Comparison of ENCODE assay signal across 9 mouse cellular contexts in the genomic region with DNA sequence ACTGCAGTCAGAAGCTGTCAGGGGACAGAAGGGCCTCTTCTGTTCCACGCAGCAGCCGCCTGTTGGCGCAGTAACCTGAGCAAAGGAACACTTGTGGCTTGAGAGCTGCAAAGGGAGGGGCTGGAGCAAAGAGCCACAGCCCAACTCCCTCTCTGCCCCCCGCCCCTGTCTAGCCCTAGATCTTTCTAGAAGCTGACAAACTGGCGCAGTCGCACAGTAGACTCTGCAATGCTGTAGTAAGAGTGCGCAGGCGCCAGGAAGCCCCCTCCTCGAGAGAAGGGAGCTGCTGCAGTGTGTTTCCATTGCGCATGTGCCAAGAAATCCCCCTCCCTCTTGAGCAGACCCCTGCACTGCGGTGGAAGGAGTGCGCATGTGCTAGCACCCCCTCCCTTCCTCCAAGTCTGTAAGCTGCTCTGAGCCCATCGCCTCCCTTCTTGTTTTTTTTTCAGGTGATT.
DNase-seq lines count a peak whose midpoint lies in the region; ATAC-seq and TF ChIP-seq lines count a peak whose summit lies in the region.
"Had no signal": no experiment of that assay in that cellular context is flagged by ENCODE, and none has a peak within 500 bp of the region (broad histone marks: within the 10 kb centered on the region; RNA-seq: fewer than 3 reads in every experiment).

No protein-coding gene starts in this region.

- peak overlapping the region; percentile 28 for H3K27ac ChIP-seq in heart, embryonic 13.5 days (replicated peaks)
- no peak overlapping the region for H3K27ac ChIP-seq in ES-E14 (ENCODE audit: insufficient read depth, low read depth, low read length, poor library complexity, severe bottlenecking)
- H3K27ac ChIP-seq in intestine, embryonic 14.5 days (ENCODE audit: low read depth): no peak overlapping the region
- H3K27ac ChIP-seq: liver, embryonic 14.5 days had no signal

- no peaks in the 10 kb centered on the region for H3K27me3 ChIP-seq in heart, embryonic 13.5 days (replicated peaks)
- no peaks in the 10 kb centered on the region for H3K27me3 ChIP-seq in intestine, embryonic 14.5 days (replicated peaks; ENCODE audit: control insufficient read depth, insufficient read depth, low read length)
- peaks cover 5% of the 10 kb centered on the region for H3K27me3 ChIP-seq in myocyte (ENCODE audit: control insufficient read depth, insufficient read depth, insufficient read length)

- H3K4me3 ChIP-seq in heart, embryonic 13.5 days: peak overlapping the region; percentile 34
- H3K4me3 ChIP-seq in ES-E14 (ENCODE audit: insufficient read depth in 1 of 2, low read depth in 1 of 2, low read length in 2 of 2, poor library complexity in 1 of 2, severe bottlenecking in 1 of 2) (peak overlapping the region in 1 of 2 experiments; percentile 23; a peak in 2 of 4 replicates), myocyte (no peak overlapping the region)
- peak overlapping the region; percentile 18; the same call in 1 of the 2 replicates for H3K4me3 ChIP-seq in intestine, embryonic 14.5 days (ENCODE audit: low read depth, low read length)

- intact Hi-C loops in heart, postnatal 36 days (cut with DNase I): no loop called here

- in situ Hi-C loops in ES-E14 (cut with MboI; ENCODE audit: low sequenced_read_pairs in 2 of 2, unreplicated experiment in 2 of 2): loop anchor here in 1 of 2 experiments (5.0 kb wide), 1 partner anchor 146 kb away; a partner anchor contains a TSS

- TF ChIP-seq POLR2A in myocyte (IDR thresholded peaks at IDR 0.05; ENCODE audit: insufficient read length, low read depth): no peak

- H3K4me2 ChIP-seq in heart, embryonic 13.5 days: peak overlapping the region; percentile 61
- peak overlapping the region; percentile 38 for H3K4me2 ChIP-seq in intestine, embryonic 14.5 days (ENCODE audit: low read length)
- peak overlapping the region; percentile 77 for H3K4me2 ChIP-seq in myocyte (ENCODE audit: low read depth)

- peak; percentile 61 for ATAC-seq in heart, embryonic 13.5 days (ENCODE audit: extremely low read depth, insufficient number of reproducible peaks, low FRiP score, low TSS enrichment)
- ATAC-seq in intestine, embryonic 14.5 days (replicated peaks; ENCODE audit: low FRiP score, low TSS enrichment, low read depth): peak; percentile 90
- no peak for ATAC-seq in activated CD4-positive, CD25-positive, alpha-beta regulatory T cell, adult 4 months

- H3K36me3 ChIP-seq in heart, embryonic 13.5 days: no peaks in the 10 kb centered on the region
- H3K36me3 ChIP-seq in ES-E14 (ENCODE audit: control insufficient read depth, insufficient read depth, low read length, poor library complexity, severe bottlenecking) (no peaks in the 10 kb centered on the region), myocyte (ENCODE audit: control insufficient read depth, insufficient read depth) (no peaks in the 10 kb centered on the region)
- no peaks in the 10 kb centered on the region for H3K36me3 ChIP-seq in intestine, embryonic 14.5 days (ENCODE audit: control insufficient read depth, insufficient read depth, low read length)

- no peaks in the 10 kb centered on the region for H3K79me2 ChIP-seq in myocyte (ENCODE audit: control insufficient read depth, insufficient read depth)

- no peaks in the 10 kb centered on the region for H3K4me1 ChIP-seq in heart, embryonic 13.5 days
- H3K4me1 ChIP-seq in ES-E14 (ENCODE audit: control insufficient read depth in 2 of 2, insufficient read depth in 2 of 2, low read length in 2 of 2, poor library complexity in 1 of 2): peaks cover 0 to 3% of the 10 kb centered on the region in 2 experiments; a peak in 2 of 4 replicates
- 0 out of 2 replicates have a peak, but pooled peaks cover 6% of the 10 kb centered on the region for H3K4me1 ChIP-seq in intestine, embryonic 14.5 days (replicated peaks; ENCODE audit: control insufficient read depth, insufficient read depth, low read length)

- DNase-seq in heart, postnatal 36 days: no peak
- peak; percentile 40 for DNase-seq in ES-E14 (ENCODE audit: low read depth, low spot score)
- DNase-seq in embryo, embryonic 11.5 days (ENCODE audit: low read depth, low spot score): peak; percentile 71
- peak; percentile 57 for DNase-seq in intestine, embryonic 14.5 days (ENCODE audit: low spot score)
- no peak for DNase-seq in frontal cortex, adult 2 months (ENCODE audit: extremely low spot score in 1 of 2, low spot score in 1 of 2)

- 12% methylated on average over 13 of the region's 13 CpGs for WGBS in heart, embryonic 13.5 days
- 16% methylated on average over 13 of the region's 13 CpGs for WGBS in intestine, embryonic 14.5 days

- no peak overlapping the region for H3ac ChIP-seq in myocyte (ENCODE audit: control insufficient read depth, insufficient read length)

- 0 out of 2 replicates have a peak, but pooled peaks cover 4% of the 10 kb centered on the region for H3K9me3 ChIP-seq in heart, embryonic 13.5 days
- H3K9me3 ChIP-seq in ES-E14 (ENCODE audit: control insufficient read depth, insufficient read depth, low read depth, low read length): no peaks in the 10 kb centered on the region
- H3K9me3 ChIP-seq in intestine, embryonic 14.5 days (ENCODE audit: control insufficient read depth, low read length): no peaks in the 10 kb centered on the region

- H3K9ac ChIP-seq in heart, embryonic 13.5 days: peak overlapping the region; percentile 59
- no peak overlapping the region for H3K9ac ChIP-seq in ES-E14 (ENCODE audit: insufficient read depth, low read depth, low read length, poor library complexity, severe bottlenecking)
- H3K9ac ChIP-seq in intestine, embryonic 14.5 days (ENCODE audit: low read length): no peak overlapping the region
- H3K9ac ChIP-seq: liver, embryonic 14.5 days had no signal

TF ChIP-seq in ES-E14, 5 proteins besides CTCF, POLR2A, EP300 and RAD21:
- no peak for TF ChIP-seq CHD2 (IDR thresholded peaks at IDR 0.05; ENCODE audit: low read depth, low read length)
- TF ChIP-seq ZNF384 (IDR thresholded peaks at IDR 0.05; ENCODE audit: low read depth, low read length): no peak
- no peak for TF ChIP-seq HCFC1 (IDR thresholded peaks at IDR 0.05; ENCODE audit: borderline replicate concordance, insufficient read depth, low read length)

TF ChIP-seq in myocyte, 11 proteins besides CTCF, POLR2A, EP300 and RAD21:
- no peak for TF ChIP-seq REST (IDR thresholded peaks at IDR 0.05; ENCODE audit: insufficient read depth, insufficient read length)
- TF ChIP-seq SRF (IDR thresholded peaks at IDR 0.05; ENCODE audit: control insufficient read depth, insufficient read length, low read depth): no peak
- peak in 1 of 3 experiments; percentile 48 for TF ChIP-seq MYOG (IDR thresholded peaks at IDR 0.05; ENCODE audit: control insufficient read depth in 1 of 3, insufficient read depth in 1 of 3, insufficient read length in 2 of 3, low read depth in 2 of 3)
- TF ChIP-seq USF1 (IDR thresholded peaks at IDR 0.05; ENCODE audit: low read depth): no peak
- TF ChIP-seq E2F4 (IDR thresholded peaks at IDR 0.05; ENCODE audit: insufficient read depth): no peak
- TF ChIP-seq CEBPB (IDR thresholded peaks at IDR 0.05; ENCODE audit: insufficient read depth, poor library complexity, severe bottlenecking): no peak
- no peak for TF ChIP-seq MYOD1 (IDR thresholded peaks at IDR 0.05; ENCODE audit: control insufficient read depth in 1 of 3, insufficient read length in 2 of 3, low read depth in 2 of 3)

Comparison
In these comparisons a context has a peak if more than half of its experiments do, and no peak if none do; other contexts are left out.
1. DNase-seq: peak in ES-E14 (single experiment), embryo, embryonic 11.5 days (single experiment) and intestine, embryonic 14.5 days (single experiment); none in heart, postnatal 36 days (0 of 2) and frontal cortex, adult 2 months (0 of 2).
2. Peak in every context shown above with its lines, with median percentiles within 50 percentile points of each other: H3K4me2 ChIP-seq.